Mouse (Mus musculus): ENCODE data around the gene Cyth2. TPM values are rescaled to one million over a fixed set of nuclear protein-coding genes. Genes with fewer than 3 reads are reported as not detected.

The Cyth2 gene
- polyA plus RNA-seq, 1 experiment from 2014 or later, result 24.2 TPM

- WGBS (ENCODE audit: insufficient replicate concordance), result 77% methylated on average over 5 of the region's 5 CpGs
- peaks cover 41% of the 10 kb centered on the region for H3K36me3 ChIP-seq (replicated peaks; ENCODE audit: insufficient read depth, low read length)
- no peaks in the 10 kb centered on the region for H3K9me3 ChIP-seq (ENCODE audit: low read length)
- no peak for DNase-seq
- peaks cover 3% of the 10 kb centered on the region for H3K4me1 ChIP-seq (ENCODE audit: insufficient read depth)
- no peak overlapping the region for H3K4me3 ChIP-seq (ENCODE audit: low read depth, low read length)
- no peak overlapping the region for H3K27ac ChIP-seq (ENCODE audit: low read depth)
- H3K4me2 ChIP-seq (ENCODE audit: low read depth, low read length), result no peak overlapping the region
- no peak for ATAC-seq
- TF ChIP-seq CTCF (IDR thresholded peaks at IDR 0.05; ENCODE audit: low read depth) (no peak), EP300 (IDR thresholded peaks at IDR 0.05; ENCODE audit: low read depth) (no peak)
- H3K9ac ChIP-seq (replicated peaks), result no peak overlapping the region
- H3K27me3 ChIP-seq (ENCODE audit: insufficient read depth, low read length), result peaks cover 2% of the 10 kb centered on the region; the same call in 1 of the 2 replicates
Measured at GRCm38 (mm10) chr7:45805941-45806340, 8.4 kb downstream of the Cyth2 start.

- H3K4me3 ChIP-seq (ENCODE audit: low read depth, low read length), result no peak overlapping the region
- no peak overlapping the region for H3K9ac ChIP-seq (replicated peaks)
- H3K4me2 ChIP-seq (ENCODE audit: low read depth, low read length), result no peak overlapping the region
- H3K27me3 ChIP-seq (ENCODE audit: insufficient read depth, low read length), result peaks cover 34% of the 10 kb centered on the region
- H3K9me3 ChIP-seq (ENCODE audit: low read length), result no peaks in the 10 kb centered on the region
- no peak overlapping the region for H3K27ac ChIP-seq (ENCODE audit: low read depth)
- WGBS (ENCODE audit: insufficient replicate concordance), result 78% methylated on average over 6 of the region's 6 CpGs
- TF ChIP-seq CTCF (IDR thresholded peaks at IDR 0.05; ENCODE audit: low read depth) (no peak), EP300 (IDR thresholded peaks at IDR 0.05; ENCODE audit: low read depth) (no peak)
- no peak for ATAC-seq
- no peak for DNase-seq
- peaks cover 7% of the 10 kb centered on the region for H3K36me3 ChIP-seq (replicated peaks; ENCODE audit: insufficient read depth, low read length)
- peaks cover 26% of the 10 kb centered on the region for H3K4me1 ChIP-seq (ENCODE audit: insufficient read depth)
Measured at GRCm38 (mm10) chr7:45802551-45802950, 11.8 kb downstream of the Cyth2 start.

GRCm38 (mm10) chr7:45801348-45801747 lies 13.0 kb downstream of the Cyth2 start:
- WGBS (ENCODE audit: insufficient replicate concordance), result 2% methylated on average over 12 of the region's 12 CpGs
- ATAC-seq (peak; percentile 79), DNase-seq (peak; percentile 94)
- no peaks in the 10 kb centered on the region for H3K9me3 ChIP-seq (ENCODE audit: low read length)
- peaks cover 43% of the 10 kb centered on the region for H3K27me3 ChIP-seq (ENCODE audit: insufficient read depth, low read length)
- TF ChIP-seq EP300 (IDR thresholded peaks at IDR 0.05; ENCODE audit: low read depth), result no peak
- peak; percentile 100 for TF ChIP-seq CTCF (IDR thresholded peaks at IDR 0.05; ENCODE audit: low read depth)
- no peaks in the 10 kb centered on the region for H3K36me3 ChIP-seq (replicated peaks; ENCODE audit: insufficient read depth, low read length)
- H3K9ac ChIP-seq (replicated peaks), result peak overlapping the region; percentile 30; the same call in 1 of the 2 replicates
- H3K27ac ChIP-seq (ENCODE audit: low read depth), result no peak overlapping the region
- peaks cover 26% of the 10 kb centered on the region for H3K4me1 ChIP-seq (ENCODE audit: insufficient read depth)
- H3K4me2 ChIP-seq (ENCODE audit: low read depth, low read length), result peak overlapping the region; percentile 75
- peak overlapping the region; percentile 32; the same call in 1 of the 2 replicates for H3K4me3 ChIP-seq (ENCODE audit: low read depth, low read length)

- TF ChIP-seq EP300 (IDR thresholded peaks at IDR 0.05; ENCODE audit: low read depth) (no peak), CTCF (IDR thresholded peaks at IDR 0.05; ENCODE audit: low read depth) (no peak)
- ATAC-seq, result peak; percentile 54
- H3K4me1 ChIP-seq (ENCODE audit: insufficient read depth), result peaks cover 26% of the 10 kb centered on the region
- 6% methylated on average over 18 of the region's 25 CpGs for WGBS (ENCODE audit: insufficient replicate concordance)
- no peaks in the 10 kb centered on the region for H3K9me3 ChIP-seq (ENCODE audit: low read length)
- peak overlapping the region; percentile 75 for H3K4me2 ChIP-seq (ENCODE audit: low read depth, low read length)
- no peaks in the 10 kb centered on the region for H3K36me3 ChIP-seq (replicated peaks; ENCODE audit: insufficient read depth, low read length)
- H3K27ac ChIP-seq (ENCODE audit: low read depth), result no peak overlapping the region
- peak overlapping the region; percentile 30; the same call in 1 of the 2 replicates for H3K9ac ChIP-seq (replicated peaks)
- peaks cover 43% of the 10 kb centered on the region for H3K27me3 ChIP-seq (ENCODE audit: insufficient read depth, low read length)
- peak; percentile 76 for DNase-seq
- H3K4me3 ChIP-seq (ENCODE audit: low read depth, low read length), result peak overlapping the region; percentile 32; the same call in 1 of the 2 replicates
Measured at GRCm38 (mm10) chr7:45800546-45801204, 13.7 kb downstream of the Cyth2 start.

GRCm38 (mm10) chr7:45800001-45800400 lies 14.4 kb downstream of the Cyth2 start:
- no peak for ATAC-seq

GRCm38 (mm10) chr7:45798931-45799330 lies 15.4 kb downstream of the Cyth2 start:
- Histone ChIP-seq H3K27ac (ENCODE audit: low read depth) (no peak overlapping the region), H3K4me2 (ENCODE audit: low read depth, low read length) (peak overlapping the region; percentile 75; the same call in 1 of the 2 replicates), H3K9me3 (ENCODE audit: low read length) (no peaks in the 10 kb centered on the region), H3K4me1 (ENCODE audit: insufficient read depth) (peaks cover 26% of the 10 kb centered on the region), H3K4me3 (ENCODE audit: low read depth, low read length) (peak overlapping the region; percentile 49; the same call in 1 of the 2 replicates), H3K27me3 (ENCODE audit: insufficient read depth, low read length) (peaks cover 48% of the 10 kb centered on the region), H3K36me3 (replicated peaks; ENCODE audit: insufficient read depth, low read length) (no peaks in the 10 kb centered on the region), H3K9ac (replicated peaks) (no peak overlapping the region)
- no peak for TF ChIP-seq EP300 (IDR thresholded peaks at IDR 0.05; ENCODE audit: low read depth)
- TF ChIP-seq CTCF (IDR thresholded peaks at IDR 0.05; ENCODE audit: low read depth), result no peak
- DNase-seq, result no peak
- ATAC-seq, result no peak
- 52% methylated on average over 7 of the region's 7 CpGs for WGBS (ENCODE audit: insufficient replicate concordance)

More at GRCm38 (mm10) chr7:45800001-45800400, 14.4 kb downstream of the Cyth2 start:
- H3K36me3 ChIP-seq (replicated peaks; ENCODE audit: insufficient read depth, low read length), result no peaks in the 10 kb centered on the region
- no peak for DNase-seq
- TF ChIP-seq CTCF (IDR thresholded peaks at IDR 0.05; ENCODE audit: low read depth), result no peak
- no peak for TF ChIP-seq EP300 (IDR thresholded peaks at IDR 0.05; ENCODE audit: low read depth)
- H3K4me1 ChIP-seq (ENCODE audit: insufficient read depth), result peaks cover 26% of the 10 kb centered on the region
- H3K4me2 ChIP-seq (ENCODE audit: low read depth, low read length), result peak overlapping the region; percentile 75
- H3K9ac ChIP-seq (replicated peaks), result no peak overlapping the region
- H3K4me3 ChIP-seq (ENCODE audit: low read depth, low read length), result peak overlapping the region; percentile 32; the same call in 1 of the 2 replicates
- WGBS (ENCODE audit: insufficient replicate concordance), result 32% methylated on average over 7 of the region's 7 CpGs
- no peaks in the 10 kb centered on the region for H3K9me3 ChIP-seq (ENCODE audit: low read length)
- peaks cover 44% of the 10 kb centered on the region for H3K27me3 ChIP-seq (ENCODE audit: insufficient read depth, low read length)
- no peak overlapping the region for H3K27ac ChIP-seq (ENCODE audit: low read depth)

All from liver, postnatal 0 days (tissue).